Mouse (Mus musculus) brain, adult 10 weeks (tissue): Measurements from ENCODE around the gene Gpm6a. TPM values are rescaled to one million over a fixed set of nuclear protein-coding genes. Genes with fewer than 3 reads are reported as not detected.

ENCODE experiments used
- polyA plus RNA-seq: library from polyadenylated mRNA; stranded (reverse); fragments of 350-450 nt; fragmentation: Illumina TruSeq; extraction: RNeasy Lipid Tissue Mini Kit (QIAGEN cat#74804); gene quantifications from one replicate; pipeline ENCODE4 v1.2.3, GENCODE M21; 2015; ENCODE audit warnings: low read depth, low replicate concordance

Gene Gpm6a
- 1,002 TPM for polyA plus RNA-seq

DNA sequence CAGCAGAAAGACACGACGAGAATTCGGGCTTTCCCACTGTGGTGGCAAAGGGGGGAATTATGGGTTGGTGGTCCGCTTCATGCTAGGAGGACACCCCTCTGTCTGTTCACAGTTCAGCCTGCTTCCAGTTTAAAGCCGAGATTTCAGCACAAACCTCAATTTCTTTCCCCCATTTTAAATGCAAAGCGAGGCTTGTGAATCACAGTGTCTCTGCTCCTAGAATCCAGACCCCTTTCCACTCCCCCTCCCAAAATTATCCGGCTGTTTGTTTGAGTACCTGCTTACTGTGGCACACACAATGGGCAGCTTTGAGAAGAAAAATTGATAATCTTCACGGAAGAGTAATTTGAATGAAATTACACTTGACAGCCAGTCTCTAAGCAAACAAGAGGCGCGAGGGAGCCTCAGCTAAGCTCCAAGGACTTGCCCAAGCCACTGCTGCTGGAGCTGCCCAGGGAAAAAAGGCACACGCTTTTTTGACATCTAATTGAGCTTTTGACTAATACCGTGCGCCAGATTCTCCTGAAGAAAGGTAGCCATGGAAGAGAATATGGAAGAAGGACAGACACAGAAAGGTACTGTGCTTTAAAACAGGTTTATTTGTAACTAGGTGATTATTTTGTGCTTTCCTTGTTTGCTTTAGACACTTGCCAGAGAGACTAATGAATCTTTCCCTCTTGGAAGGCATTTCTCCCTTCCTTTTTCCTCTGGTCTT is at the start of gene Gpm6a:
Gene Gpm6a, plus strand, starts transcription at position 103 of the 715 bp plus-strand sequence.

Other genes starting within 250 kb of the Gpm6a start
- gene Wdr17, start 67.7 kb upstream of the Gpm6a start, polyA plus RNA-seq, result 27.0 TPM